Mouse (Mus musculus): Measurements from ENCODE around the gene Kat8.
A peak's percentile ranks its signal among the peaks of the same experiment; 100 is the strongest.
"Not testable (repeated sequence)": the region's sequence is repeated elsewhere in the genome, so short reads cannot be mapped to it uniquely, and the experiment has no call there.

Kat8 gene

DNA sequence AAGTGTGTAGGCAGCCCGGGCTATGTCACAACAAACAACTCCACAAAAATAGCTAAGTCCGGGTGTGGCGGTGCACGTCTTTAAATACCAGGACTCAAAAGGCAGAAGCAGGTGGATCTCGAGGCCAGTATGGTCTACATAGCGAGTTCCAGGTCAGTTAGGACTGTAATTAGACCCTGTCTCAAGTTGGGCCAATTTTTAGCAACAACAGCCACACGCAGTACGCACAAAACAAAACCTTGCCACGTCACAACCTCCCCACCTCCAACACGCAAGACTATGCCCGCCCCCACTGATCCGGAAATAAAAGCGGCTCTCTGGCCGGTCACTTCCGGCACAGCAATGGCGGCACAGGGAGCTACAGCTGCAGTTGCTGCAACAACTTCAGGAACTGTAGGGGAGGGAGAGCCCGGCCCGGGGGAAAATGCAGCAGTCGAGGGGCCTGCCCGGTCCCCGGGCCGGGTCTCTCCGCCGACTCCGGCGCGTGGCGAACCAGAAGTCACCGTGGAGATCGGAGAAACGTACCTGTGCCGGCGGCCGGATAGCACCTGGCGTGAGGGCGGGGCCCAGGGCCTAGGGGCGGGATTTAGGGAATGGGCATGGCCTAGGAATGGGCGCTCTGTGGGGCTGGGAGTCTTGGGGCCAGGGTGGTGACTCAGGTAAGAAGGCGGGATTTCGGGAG, at the start of gene Kat8:
Gene Kat8, plus strand, starts transcription at position 327 of the 682 bp plus-strand sequence.
- DNase-seq (ENCODE audit: low read depth), result peak; percentile 92

DNA sequence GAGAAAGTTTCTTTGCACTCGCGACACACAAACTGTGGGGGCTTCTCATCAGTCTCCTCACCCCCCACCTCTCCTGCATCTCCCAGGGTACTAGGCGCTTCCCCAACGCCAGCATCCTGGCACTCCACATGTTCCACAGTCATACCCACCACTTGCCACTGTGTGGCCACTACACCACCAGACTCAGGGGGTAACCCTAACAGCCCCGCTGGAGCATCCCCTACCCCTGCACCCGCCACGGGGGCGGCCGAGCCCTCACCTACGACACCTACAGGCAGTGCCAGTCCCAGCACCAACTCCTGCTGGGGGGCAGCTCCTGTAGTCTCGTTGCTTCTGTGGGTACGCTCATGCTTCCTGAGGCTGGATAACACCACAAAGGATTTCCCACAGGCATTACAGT, 45.9 kb upstream of the Kat8 start:
- no peak for DNase-seq (ENCODE audit: low read depth)

- no peak for DNase-seq (ENCODE audit: low read depth)
Observed at GRCm38 (mm10) chr7:127867641-127868040, 44.7 kb upstream of the Kat8 start.

- no peak for DNase-seq (ENCODE audit: low read depth)
Observed at GRCm38 (mm10) chr7:127869149-127869810, 43.0 kb upstream of the Kat8 start.

DNA sequence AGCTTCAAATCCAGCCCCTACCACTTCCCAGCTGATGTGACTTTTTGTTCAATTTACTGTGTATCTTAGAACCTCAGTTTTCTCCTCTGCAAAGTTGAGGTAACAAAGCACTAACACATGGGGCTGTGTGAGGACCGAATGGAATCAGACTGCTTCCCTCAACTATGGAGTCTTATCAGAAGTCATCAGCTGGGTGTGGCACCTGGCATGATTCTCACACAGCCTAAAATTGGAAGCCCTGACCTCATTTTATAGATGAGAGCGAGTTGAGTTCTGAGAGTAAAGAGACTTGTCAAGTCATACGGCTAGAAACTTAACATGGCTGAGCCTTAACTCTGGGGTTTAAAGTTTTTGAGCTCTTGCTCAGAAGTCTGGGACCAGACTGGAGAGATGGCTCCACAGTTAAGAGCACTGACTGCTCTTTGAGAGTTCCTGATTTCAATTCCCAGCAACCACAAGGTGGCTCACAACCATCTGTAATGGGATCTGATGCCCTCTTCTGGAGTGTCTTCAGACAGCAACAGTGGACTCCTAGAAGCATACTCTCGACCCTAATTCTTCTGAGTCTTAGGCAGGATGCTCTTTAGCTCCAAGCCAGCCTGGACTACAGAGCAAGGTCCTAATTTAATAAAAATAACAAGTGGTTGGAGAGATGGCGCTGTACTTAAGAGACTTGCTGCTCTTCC, 42.0 kb upstream of the Kat8 start:
- no peak for DNase-seq (ENCODE audit: low read depth)

- DNase-seq (ENCODE audit: low read depth), result no peak
Observed at GRCm38 (mm10) chr7:127874812-127875626, 37.3 kb upstream of the Kat8 start.

GRCm38 (mm10) chr7:127875627-127876001, 36.7 kb upstream of the Kat8 start:
- DNase-seq (ENCODE audit: low read depth), result peak; percentile 78

- peak; percentile 58 for DNase-seq (ENCODE audit: low read depth)
Observed at GRCm38 (mm10) chr7:127876041-127876466, 36.3 kb upstream of the Kat8 start, which contains the start of gene Zfp646. TSS of gene Zfp646 (plus strand) at chr7:127876221.

DNA sequence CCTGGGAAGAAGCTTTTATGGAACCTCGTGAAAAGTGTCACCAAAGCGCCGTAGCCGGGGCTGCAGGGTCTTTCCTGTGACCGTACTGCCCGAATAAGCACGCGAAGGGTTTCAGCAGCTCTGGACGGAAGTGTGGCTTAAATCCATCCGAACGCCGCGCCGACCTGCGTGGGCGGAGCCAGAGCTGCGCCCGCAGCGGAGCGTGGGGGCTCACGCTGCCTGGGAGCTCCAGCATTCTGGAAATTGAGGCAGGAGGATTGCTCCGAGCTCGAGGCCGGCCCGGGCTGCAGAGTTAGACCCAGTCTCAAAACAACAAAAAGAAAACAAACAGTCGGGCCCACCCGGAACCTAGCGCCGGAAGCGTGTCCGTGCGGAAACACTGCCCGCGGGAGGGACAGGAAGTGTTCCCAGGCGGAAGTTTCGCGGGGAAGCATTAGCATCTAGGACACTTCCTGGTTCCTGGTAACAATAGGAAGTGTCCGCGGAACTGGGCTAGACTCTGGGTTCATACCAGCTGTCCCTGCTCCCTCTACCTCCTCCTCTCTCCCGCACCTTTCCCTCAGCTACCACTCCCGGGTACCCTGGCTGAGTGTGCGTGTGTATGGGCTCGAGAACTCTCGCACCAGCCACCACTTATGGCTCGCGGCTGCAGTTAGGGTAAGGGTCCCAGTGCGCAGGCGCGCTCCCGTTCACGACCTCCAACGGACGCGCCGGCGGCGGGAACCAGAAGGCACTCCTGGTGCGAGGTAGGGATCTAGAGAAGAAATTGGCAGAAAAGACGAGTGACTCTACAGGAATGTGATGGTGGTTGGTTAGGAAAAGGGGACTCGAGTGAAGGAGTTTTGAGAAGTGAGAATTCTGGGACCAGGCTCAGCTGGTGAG, 35.6 kb upstream of the Kat8 start, which contains the start of gene Zfp668:
Gene Zfp668, minus strand, starts transcription at position 362 of the 882 bp plus-strand sequence.
- peak; percentile 88 for DNase-seq (ENCODE audit: low read depth)

GRCm38 (mm10) chr7:127879301-127879700, 33.0 kb upstream of the Kat8 start:
- DNase-seq (ENCODE audit: low read depth), result no peak

DNA sequence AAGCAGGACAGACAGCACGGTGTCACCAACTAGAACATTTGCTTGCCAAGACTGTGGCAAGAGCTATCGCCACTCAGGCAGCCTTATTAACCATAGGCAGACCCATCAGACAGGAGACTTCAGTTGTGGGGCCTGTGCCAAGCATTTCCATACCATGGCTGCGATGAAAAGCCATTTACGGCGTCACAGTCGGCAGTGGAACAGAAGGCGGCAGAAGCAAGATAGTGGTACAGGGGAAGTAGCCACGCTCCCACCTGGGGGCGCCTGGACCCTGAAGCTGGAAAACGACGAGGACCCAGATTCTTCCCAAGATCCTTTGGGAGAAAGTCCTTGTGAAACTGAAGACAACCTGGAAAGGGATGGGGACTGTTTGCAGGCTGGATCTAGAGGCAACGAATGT, 31.9 kb upstream of the Kat8 start:
- no peak for DNase-seq (ENCODE audit: low read depth)

DNA sequence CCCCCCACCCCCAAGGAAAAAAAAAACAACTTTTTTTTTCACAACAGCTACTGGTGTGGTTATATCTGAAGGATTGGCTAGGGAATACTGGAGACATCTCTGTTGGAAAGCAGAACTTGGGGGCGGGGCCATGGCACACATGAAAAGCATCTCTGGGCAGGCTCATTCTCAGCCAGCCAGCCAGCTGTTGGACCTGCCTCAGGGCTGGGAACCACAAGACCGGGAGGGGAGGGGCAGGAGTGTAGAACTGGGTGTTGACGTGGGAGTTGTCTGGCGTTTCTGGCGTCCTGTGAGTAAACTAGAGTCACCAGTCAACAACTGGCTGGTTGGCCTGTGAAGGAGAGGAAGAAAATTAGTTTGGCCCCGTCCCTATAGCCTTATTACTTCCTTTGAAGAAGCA, 26.4 kb upstream of the Kat8 start:
- DNase-seq (ENCODE audit: low read depth), result no peak

GRCm38 (mm10) chr7:127886551-127886950, 25.8 kb upstream of the Kat8 start:
- no peak for DNase-seq (ENCODE audit: low read depth)

GRCm38 (mm10) chr7:127887191-127887590, 25.1 kb upstream of the Kat8 start:
- no peak for DNase-seq (ENCODE audit: low read depth)

GRCm38 (mm10) chr7:127887781-127888180, 24.5 kb upstream of the Kat8 start:
- no peak for DNase-seq (ENCODE audit: low read depth)

GRCm38 (mm10) chr7:127888821-127889220, 23.5 kb upstream of the Kat8 start:
- DNase-seq (ENCODE audit: low read depth), result no peak

DNA sequence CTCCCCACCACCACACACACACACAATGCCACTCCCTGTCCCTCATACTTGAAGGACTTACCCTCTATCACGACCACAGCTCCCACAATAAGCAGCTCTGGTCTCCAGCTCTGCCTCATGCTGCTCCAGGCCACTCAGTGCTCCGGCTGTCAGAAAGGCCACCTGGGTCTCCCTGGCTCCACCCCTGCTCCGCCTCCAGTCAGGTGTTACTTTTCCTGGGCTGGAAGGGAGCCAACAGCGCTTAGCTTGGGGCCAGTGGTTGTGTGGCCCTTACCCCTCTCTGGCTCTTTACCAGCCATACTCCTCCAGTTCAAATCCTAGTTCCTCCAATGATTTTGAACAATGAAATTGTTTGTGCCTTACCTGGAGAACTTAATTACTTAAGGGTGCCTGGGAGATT, 21.5 kb upstream of the Kat8 start, which contains the start of gene Prss53:
Gene Prss53, minus strand, starts transcription at position 173 of the 400 bp plus-strand sequence.
- DNase-seq (ENCODE audit: low read depth), result no peak

DNA sequence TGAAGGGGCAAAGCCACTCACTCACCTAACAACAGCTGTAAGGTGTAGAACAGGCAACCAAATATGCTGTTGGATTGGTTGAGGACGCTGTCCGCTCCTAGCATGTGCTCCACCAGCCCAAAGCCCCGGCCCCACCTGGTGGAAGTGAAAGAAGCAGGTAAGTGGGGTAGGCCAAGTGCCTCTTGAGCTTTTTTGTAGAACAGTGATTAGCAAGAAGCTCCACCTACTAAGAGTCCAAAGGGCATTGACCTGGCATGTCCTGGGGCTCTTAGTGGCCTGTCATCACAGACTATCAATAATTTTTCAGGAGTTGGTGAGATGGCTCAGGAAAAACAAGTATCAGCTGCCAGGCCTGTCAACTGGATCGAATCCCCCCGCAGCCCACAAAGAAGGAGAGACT, 17.8 kb upstream of the Kat8 start:
- DNase-seq (ENCODE audit: low read depth), result no peak

DNA sequence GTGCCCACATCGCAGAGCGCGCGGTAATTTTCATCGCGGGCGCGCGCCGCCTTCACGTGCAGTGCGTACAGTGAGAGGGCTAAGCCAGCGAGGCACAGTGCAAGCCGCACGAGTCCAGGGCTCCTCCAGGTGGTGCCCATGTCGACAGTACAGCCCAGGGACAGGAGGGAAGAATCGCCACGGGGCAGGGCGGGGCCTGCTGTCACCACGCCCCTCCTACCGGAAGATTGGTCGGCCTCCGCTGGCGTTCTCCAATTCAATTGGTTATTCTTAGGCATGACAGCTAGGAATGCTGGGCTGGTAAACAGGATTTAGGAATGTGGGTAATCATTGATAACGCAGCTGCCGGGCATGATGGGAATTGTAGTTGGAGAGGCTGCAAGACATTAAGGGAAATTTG, 16.9 kb upstream of the Kat8 start, which contains the start of the genes Gm21974 and Vkorc1:
Gene Gm21974, minus strand, starts transcription at position 13 of the 400 bp plus-strand sequence.
Gene Vkorc1, minus strand, starts transcription at position 176 of the 400 bp plus-strand sequence.
- peak; percentile 86 for DNase-seq (ENCODE audit: low read depth)

DNA sequence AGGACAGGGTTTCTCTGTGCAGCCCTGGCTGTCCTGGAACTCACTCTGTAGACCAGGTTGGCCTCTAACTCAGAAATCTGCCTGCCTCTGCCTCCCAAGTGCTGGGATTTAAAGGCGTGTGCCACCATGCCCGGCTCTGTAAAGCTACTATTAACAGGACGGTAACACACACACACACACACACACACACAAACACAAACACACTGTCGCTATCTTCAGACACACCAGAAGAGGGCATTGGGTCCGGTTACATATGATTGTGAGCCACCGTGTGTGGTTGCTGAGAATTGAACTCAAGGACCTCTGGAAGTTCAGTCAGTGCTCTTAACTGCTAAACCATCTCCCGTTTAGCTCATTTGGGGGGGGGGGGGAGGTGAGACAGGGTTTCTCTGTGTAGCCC, 16.4 kb upstream of the Kat8 start:
- DNase-seq (ENCODE audit: low read depth), result not testable (repeated sequence)

GRCm38 (mm10) chr7:127896384-127896783, 15.9 kb upstream of the Kat8 start:
- DNase-seq (ENCODE audit: low read depth), result peak; percentile 60

All from c-Kit-positive CD71-negative TER-119-negative erythroid progenitor cells, embryonic 14.5 days (primary cell).